Mouse (Mus musculus) hematopoietic multipotent progenitor cell, adult 10-12 weeks (in vitro differentiated cells): ENCODE results near the gene Ctnnbip1. TPM values are rescaled to one million over a fixed set of nuclear protein-coding genes. Genes with fewer than 3 reads are reported as not detected.

ENCODE experiments used
- polyA plus RNA-seq: library from polyadenylated mRNA; stranded (reverse); fragments of >175 nt; gene quantifications from 2 replicates; pipeline ENCODE4 v1.2.3, GENCODE M21; 2012; ENCODE audit warnings: low replicate concordance

Gene Ctnnbip1
- 2.4 and 8.2 TPM in 2 replicates for polyA plus RNA-seq

DNA sequence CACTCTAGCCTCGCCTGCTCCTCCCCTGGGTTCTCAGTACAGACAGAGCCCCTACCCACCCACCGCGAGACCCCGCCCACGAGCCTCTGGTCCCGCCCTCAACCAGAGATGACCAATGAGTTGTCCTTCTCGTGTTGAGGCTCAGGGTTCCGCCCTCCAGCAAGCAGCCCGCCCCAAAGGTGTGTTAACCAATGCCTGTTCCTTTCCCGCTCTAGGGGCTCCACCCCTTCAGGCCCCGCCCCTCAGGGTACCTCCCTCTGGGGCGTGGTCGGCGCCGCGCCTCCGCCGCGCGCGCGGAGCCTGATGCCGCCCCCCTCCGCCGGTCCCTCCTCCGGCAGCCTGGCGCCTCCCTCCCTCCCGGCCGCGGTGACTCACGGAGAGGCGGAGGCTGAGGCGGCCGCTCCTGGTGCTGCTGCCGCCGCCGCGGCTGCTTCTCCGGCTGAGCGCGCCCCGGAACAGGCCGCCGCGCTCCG is at the start of gene Ctnnbip1:
Gene Ctnnbip1, plus strand, starts transcription at position 369 of the 473 bp plus-strand sequence.

GRCm38 (mm10) chr4:149477078-149477477 is 41.0 kb upstream of the Ctnnbip1 start, which contains the start of gene Tmem274:
TSS of gene Tmem274 (plus strand) at chr4:149477378.

GRCm38 (mm10) chr4:149485053-149485824 is 32.8 kb upstream of the Ctnnbip1 start, which contains the start of the genes Nmnat1 and Lzic:
TSS of gene Nmnat1 (minus strand) at chr4:149485202.
TSS of gene Lzic (plus strand) at chr4:149485229.

GRCm38 (mm10) chr4:149586044-149586782 is 68.2 kb downstream of the Ctnnbip1 start, which contains the start of gene Clstn1:
TSS of gene Clstn1 (plus strand) at chr4:149586468.

Other genes with a start within 250 kb of the Ctnnbip1 start
- 3.4 and 20.8 TPM in 2 replicates for gene Kif1b, start 210.5 kb upstream of the Ctnnbip1 start, polyA plus RNA-seq
- gene Ube4b, start 91.5 kb upstream of the Ctnnbip1 start, polyA plus RNA-seq = 186 and 278 TPM in 2 replicates
- gene Rbp7, start 63.3 kb upstream of the Ctnnbip1 start, polyA plus RNA-seq = not detected in 2 replicates
- gene Tmem274, start 40.9 kb upstream of the Ctnnbip1 start, polyA plus RNA-seq = not detected in 2 replicates
- gene Nmnat1, start 33.0 kb upstream of the Ctnnbip1 start, polyA plus RNA-seq = 1.4 and 2.4 TPM in 2 replicates
- gene Lzic, start 33.0 kb upstream of the Ctnnbip1 start, polyA plus RNA-seq = 9.2 and 16.2 TPM in 2 replicates
- 12.8 and 19.9 TPM in 2 replicates for gene Clstn1, start 68.2 kb downstream of the Ctnnbip1 start, polyA plus RNA-seq
- gene Pik3cd, start 184.3 kb downstream of the Ctnnbip1 start, polyA plus RNA-seq = 164 and 189 TPM in 2 replicates
- gene Tmem201, start 219.8 kb downstream of the Ctnnbip1 start, polyA plus RNA-seq = 35.7 and 40.2 TPM in 2 replicates